Mouse (Mus musculus) gastrocnemius, adult 2 months (tissue): ENCODE data around the gene Cmtm8. TPM values are rescaled to one million over a fixed set of nuclear protein-coding genes. Genes with fewer than 3 reads are reported as not detected.
A peak's percentile ranks its signal among the peaks of the same experiment; 100 is the strongest.

Source experiments
- DNase-seq: peaks from one replicate; pipeline ENCODE4 v3.0.0; 2022
- H3K27ac ChIP-seq: fragments of 200-600 bp; 2 replicates; pipeline ENCODE4 v1.8.1; 2022; ENCODE audit warnings: mild to moderate bottlenecking
- H3K4me3 ChIP-seq: fragments of 200-600 bp; 2 replicates; pipeline ENCODE4 v1.8.1; 2022; ENCODE audit warnings: mild to moderate bottlenecking, moderate library complexity
- CTCF ChIP-seq: fragments of 200-600 bp; IDR thresholded peaks from 2 replicates; pipeline ENCODE4 v1.8.1; 2022; ENCODE audit warnings: antibody characterized with exemption, mild to moderate bottlenecking, moderate library complexity
- intact Hi-C: fragments of 180-260 bp; cut with DNase I; formaldehyde crosslinking; loops from one replicate; pipeline ENCODE4 v1.15.1; 2025
- total RNA-seq, 2 experiments: library from RNA; stranded (reverse); gene quantifications; 2 replicates each; pipeline ENCODE4 v1.2.3; 2021

The Cmtm8 gene
- total RNA-seq, 2 experiments from 2014 or later, result 2.0 to 2.1 TPM

DNA sequence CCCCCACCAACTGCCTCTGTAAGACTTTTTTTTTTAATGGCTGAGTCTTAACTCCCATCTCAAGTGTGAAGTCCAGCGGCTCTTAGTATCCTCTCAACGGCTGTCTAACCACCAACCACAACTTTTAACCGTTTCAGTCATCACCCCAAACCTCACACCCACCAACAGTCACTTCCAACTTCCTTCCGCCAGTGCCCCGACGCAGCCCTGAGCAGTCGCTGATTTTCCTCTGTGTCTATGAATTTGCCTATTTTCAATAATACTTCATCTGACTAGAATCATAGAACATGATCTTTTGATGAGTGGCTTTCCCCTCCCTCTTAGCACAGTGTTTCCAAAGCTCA lies 65.9 kb downstream of the Cmtm8 start:
- intact Hi-C loops, result no loop called here
- no peak overlapping the region for H3K4me3 ChIP-seq
- no peak for TF ChIP-seq CTCF
- H3K27ac ChIP-seq, result no peak overlapping the region
- no peak for DNase-seq

DNA sequence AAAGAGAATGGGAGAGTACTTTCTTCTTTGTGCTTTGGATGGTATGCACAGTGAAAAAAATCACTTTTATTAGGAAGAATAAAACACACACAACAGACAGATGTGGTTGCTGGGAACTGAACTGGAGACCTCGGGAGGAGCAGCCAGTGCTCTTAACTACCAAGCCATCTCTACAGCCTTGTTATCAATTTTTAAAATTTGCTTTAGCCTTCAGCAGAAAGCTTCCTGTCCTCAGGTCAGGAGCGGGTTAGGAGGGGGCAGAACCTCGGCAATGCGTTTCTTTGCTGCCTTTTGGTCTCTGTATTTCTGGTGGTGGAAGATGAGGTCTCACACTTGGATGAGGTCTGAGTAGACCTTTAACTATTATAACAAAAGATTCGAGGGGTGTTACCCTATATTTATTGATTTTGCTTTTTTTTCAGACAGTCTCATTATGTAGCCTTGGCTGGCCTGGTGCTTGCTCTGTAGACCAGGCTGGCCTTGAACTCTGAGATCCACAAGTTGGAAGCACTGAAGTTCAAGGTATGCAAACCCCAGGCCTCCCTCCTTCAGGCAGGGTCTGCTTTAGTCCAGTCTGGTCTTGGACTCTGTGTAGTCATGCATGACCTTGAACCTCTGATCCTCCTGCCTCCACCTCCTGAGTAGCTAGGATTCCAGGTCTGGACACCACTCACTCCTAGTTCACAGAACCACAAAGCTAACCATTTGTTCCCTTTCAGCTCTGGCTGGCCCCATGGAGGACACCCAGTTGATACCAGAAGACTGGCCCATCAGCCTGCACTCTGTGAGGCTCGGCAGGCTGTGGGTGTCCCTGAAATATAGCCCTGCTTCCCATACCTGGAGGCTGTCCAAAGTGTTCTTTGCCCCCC lies 66.5 kb downstream of the Cmtm8 start:
- intact Hi-C loops, result no loop called here
- no peak for DNase-seq
- no peak for TF ChIP-seq CTCF

DNA sequence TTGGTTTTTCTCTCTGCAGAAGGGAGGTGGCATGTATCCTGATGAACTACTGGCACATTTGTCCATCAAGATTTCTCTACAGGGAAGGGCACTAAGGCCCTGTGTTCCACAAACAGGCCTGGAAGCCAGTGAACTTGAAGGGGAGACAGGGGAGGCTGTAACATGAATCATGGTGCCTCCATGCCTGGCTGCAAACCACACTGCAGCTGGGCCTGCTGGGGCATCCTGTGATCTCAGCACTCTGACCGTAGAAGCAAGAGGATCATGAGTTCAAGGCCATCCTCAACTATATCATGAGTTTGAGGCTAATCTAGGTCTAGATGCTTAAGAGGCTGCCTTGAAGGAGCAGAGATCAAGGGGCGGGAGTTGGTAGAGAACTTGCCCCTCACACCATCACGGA lies 67.6 kb downstream of the Cmtm8 start:
- DNase-seq, result no peak
- no peak for TF ChIP-seq CTCF
- intact Hi-C loops, result no loop called here
- no peak overlapping the region for H3K27ac ChIP-seq
- H3K4me3 ChIP-seq, result no peak overlapping the region

More for the DNA sequence above, 66.5 kb downstream of the Cmtm8 start:
- Histone ChIP-seq H3K4me3 (no peak overlapping the region), H3K27ac (no peak overlapping the region)

DNA sequence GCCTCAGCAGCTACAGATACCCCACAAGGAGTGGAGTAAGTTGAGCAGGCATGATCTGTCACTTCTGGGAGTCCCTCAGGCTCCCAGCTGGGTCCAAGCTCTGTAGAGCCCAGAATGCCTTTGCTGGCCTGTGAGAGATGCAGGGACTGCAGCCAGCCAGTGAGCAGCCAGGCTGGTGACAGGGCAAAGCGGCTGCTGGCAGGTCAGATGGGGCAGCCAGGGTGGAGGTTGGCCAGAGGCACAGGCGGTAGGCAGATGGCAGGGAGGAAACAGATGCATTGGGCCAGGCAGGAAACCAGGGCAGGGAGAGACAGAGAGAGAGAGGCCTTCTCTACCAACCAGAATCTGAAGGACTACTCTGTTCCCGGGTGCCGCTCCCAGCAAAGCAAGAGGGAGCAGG lies 68.7 kb downstream of the Cmtm8 start:
- DNase-seq, result peak; percentile 86
- peak overlapping the region; percentile 61 for H3K27ac ChIP-seq
- TF ChIP-seq CTCF, result no peak
- intact Hi-C loops, result no loop called here
- no peak overlapping the region for H3K4me3 ChIP-seq

DNA sequence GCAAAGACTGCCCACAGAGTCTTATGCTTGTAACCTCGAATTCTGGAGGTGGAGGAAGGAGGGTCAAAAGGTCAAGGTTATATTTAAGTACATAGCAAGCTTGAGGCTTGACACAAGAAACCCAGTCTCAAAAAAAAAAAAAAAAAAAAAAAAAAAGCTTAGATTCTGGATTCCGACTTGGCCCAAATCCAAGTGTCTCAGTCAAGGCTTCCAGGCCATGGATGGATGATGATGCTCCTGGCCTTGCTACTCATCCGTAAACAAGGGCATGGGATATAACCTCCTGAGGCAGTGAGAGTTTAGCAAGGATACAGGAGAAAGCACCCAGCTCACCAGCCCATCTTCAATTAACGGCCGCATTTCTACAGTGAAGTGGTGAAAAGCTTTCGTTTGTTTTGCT lies 69.3 kb downstream of the Cmtm8 start:
- Histone ChIP-seq H3K27ac (peak overlapping the region; percentile 61), H3K4me3 (no peak overlapping the region)
- intact Hi-C loops, result no loop called here
- no peak for DNase-seq
- no peak for TF ChIP-seq CTCF

DNA sequence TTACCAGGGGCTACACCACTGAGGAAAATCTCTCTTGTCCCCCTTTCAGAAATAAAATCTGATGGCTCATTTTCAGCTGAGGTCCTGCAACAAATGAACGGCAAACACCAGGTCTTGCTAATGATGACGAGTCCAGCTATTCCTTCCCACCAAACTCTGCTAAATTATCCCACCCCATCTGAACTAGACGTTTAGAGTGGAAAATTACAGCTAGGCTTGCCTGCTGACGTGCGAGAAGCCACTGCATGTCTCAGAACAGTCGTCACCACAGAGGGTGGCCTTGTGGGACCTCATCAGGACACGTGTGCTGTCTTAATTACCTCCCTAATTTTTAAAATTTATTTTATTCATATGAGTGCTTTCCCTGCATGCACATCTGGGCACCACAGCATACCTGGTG lies 72.4 kb downstream of the Cmtm8 start:
- H3K27ac ChIP-seq, result no peak overlapping the region
- DNase-seq, result no peak
- intact Hi-C loops, result no loop called here
- no peak overlapping the region for H3K4me3 ChIP-seq
- no peak for TF ChIP-seq CTCF

DNA sequence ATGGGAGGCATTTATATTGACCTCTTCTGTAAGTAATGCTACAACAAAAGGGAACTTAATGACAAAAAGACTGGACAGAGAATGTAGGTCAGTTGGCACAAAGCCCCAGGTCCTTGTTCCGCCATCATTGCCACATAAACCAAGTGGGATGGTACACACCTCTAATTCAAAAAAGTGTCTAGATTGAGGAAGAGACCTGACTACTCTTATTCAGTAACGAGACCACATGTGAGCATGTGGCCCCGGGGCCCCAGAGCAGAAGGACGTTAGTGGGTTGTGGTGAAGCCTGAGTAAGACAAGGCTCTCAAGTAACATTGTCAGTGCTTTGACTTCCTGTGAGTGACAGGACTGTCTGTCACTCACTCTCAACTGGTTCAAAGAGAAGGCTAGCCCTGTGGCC lies 73.7 kb downstream of the Cmtm8 start:
- Histone ChIP-seq H3K4me3 (no peak overlapping the region), H3K27ac (no peak overlapping the region)
- TF ChIP-seq CTCF, result no peak
- DNase-seq, result no peak
- intact Hi-C loops, result no loop called here

DNA sequence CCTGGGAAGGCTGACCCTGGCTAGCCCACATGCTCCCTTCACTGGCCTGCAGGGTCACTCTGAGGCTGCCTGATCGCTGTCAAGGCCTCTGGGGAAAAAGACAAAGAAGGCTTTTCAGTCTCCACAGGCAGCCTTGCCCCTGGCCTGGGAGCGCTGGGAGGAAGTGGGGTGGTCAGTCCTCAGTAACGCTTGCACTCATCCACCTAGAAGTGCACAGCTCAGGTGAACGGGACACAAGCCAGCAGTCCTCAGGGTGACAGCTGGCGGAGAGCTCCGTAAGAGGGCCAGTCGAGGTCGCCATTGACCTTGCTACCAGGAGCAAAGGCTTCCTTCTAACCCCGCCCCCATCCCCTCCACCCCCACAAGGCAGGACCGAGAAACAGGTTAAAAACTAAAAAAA lies 75.9 kb downstream of the Cmtm8 start:
- intact Hi-C loops, result no loop called here
- no peak for DNase-seq
- TF ChIP-seq CTCF, result no peak

DNA sequence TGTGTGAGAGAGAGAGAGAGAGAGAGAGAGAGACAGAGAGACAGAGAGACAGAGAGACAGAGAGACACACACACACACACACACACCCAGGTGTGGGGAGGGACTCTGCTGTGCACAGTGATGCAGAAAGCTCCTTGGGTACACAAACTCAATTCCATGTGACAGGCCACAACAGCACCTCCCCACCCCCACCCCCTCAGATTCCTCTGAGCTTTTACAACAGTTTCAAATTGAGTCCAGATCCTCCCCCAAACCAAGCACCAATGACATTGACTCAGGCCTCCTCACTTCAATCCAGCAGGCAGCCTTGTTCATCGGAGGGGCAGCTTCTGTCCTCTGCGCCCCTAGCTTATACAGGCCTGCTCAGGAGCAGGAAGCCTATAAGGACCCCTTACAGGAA lies 76.4 kb downstream of the Cmtm8 start:
- TF ChIP-seq CTCF, result no peak
- no peak overlapping the region for H3K27ac ChIP-seq

More for the DNA sequence above, 75.9 kb downstream of the Cmtm8 start:
- Histone ChIP-seq H3K4me3 (no peak overlapping the region), H3K27ac (no peak overlapping the region)

DNA sequence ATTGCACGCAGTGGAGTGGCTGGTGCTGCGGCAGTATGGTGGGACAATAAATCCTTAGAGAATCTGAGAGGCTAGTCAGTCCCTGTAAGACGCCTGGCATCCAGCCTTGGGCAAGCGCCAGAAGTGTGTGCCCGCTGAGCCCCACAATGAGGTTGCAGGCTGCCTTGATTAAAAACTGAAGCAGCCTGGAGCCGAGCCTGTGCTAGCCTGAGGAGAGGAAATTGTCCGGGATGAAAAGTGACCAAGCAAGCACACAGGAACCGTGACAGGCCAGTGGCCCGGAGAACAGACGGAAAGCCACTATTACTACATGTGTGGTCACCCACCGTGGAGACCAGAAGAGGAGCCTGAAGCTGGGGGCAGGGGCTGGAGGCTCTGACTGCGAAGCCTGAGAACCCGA lies 76.9 kb downstream of the Cmtm8 start:
- Histone ChIP-seq H3K27ac (no peak overlapping the region), H3K4me3 (no peak overlapping the region)
- no peak for TF ChIP-seq CTCF
- DNase-seq, result no peak
- intact Hi-C loops, result no loop called here

More for the DNA sequence above, 76.4 kb downstream of the Cmtm8 start:
- DNase-seq, result no peak
- H3K4me3 ChIP-seq, result no peak overlapping the region
- intact Hi-C loops, result no loop called here

DNA sequence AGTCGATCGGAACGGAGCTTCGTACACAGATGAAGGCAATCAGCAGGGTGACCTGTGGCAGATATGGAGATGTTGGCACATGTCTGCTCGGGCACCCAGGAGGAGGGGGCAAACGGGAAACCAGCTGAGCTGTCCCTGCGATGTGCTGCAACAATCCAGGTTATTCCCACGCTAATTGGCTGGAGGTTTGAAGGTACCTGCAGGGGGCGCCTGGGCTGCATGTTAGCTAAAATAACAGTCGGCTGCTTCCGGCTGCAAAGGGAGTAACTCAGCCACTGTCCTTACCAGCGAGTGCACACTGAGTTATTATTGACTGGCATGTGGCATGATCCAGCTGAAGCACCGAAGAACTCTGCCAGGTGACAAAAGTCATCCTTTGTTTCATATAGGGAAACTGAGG lies 80.6 kb downstream of the Cmtm8 start:
- intact Hi-C loops, result no loop called here
- H3K4me3 ChIP-seq, result no peak overlapping the region
- TF ChIP-seq CTCF, result peak; percentile 52
- no peak overlapping the region for H3K27ac ChIP-seq
- peak; percentile 46 for DNase-seq

DNA sequence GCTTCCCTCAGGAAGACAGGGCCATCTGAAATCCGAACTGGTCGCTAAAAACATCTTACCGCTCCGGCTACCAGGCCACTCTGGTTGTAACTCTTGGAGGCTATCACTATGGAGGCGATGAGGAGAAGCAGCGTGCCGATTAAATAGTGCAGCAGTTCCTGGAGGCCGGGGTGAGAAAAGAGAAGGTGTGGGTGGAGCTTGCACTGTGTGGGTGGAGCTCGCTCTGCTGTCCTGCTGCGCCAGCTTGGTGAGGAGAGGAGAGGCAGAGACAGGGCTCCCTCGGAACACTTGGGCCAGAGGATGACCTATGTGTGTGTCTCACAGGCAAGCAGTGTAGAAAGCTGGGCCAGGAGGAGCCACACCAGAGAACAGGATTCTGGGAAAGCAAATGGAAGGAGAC lies 82.1 kb downstream of the Cmtm8 start:
- no peak for TF ChIP-seq CTCF
- no peak for DNase-seq
- no peak overlapping the region for H3K4me3 ChIP-seq
- no peak overlapping the region for H3K27ac ChIP-seq
- intact Hi-C loops, result no loop called here

DNA sequence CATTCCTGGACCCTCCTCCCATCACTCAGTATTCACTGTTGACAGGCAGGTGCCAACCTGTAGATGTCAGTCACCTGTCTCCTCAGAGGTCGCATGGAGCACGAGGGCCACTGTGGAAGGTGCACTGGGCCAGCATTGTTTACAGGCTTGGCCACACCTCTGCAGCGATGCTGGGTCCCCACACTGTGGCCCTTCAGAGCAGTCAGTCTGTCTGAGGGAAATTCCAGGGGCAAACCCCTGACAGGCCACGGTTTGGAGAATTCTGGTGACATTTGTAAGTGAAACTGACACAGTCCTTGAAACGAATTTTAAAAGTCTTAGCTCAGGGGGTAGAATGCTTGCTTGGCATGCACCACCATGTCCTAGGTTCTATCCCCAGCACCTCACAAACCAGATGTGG lies 83.6 kb downstream of the Cmtm8 start:
- no peak overlapping the region for H3K4me3 ChIP-seq
- no peak for TF ChIP-seq CTCF
- DNase-seq, result no peak
- H3K27ac ChIP-seq, result no peak overlapping the region
- intact Hi-C loops, result no loop called here

DNA sequence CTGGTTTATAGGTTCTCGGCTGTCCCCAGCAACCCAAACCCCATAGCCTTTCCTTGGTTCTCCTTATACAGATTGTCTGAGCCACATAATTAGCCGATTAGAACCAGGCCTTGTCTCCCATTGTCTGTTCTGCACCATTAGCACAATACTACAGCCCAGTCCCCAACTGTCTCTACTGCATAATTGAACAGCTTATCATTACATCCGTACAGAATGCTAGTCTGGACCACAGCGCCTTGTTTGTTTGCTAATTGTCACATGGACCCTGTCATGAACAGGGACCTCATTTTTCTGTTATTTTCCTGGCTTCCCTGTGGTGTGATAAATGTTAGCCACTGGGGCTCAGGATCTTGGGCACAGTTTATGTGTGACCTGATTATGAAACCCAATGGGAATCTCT lies 84.1 kb downstream of the Cmtm8 start:
- H3K4me3 ChIP-seq, result no peak overlapping the region
- DNase-seq, result no peak
- no peak overlapping the region for H3K27ac ChIP-seq
- TF ChIP-seq CTCF, result no peak
- intact Hi-C loops, result no loop called here
